Mouse (Mus musculus) adrenal gland, adult 18-20 months (tissue): ENCODE measurements around the gene Clcn7. TPM values are rescaled to one million over a fixed set of nuclear protein-coding genes. Genes with fewer than 3 reads are reported as not detected.

Experiments
- DNase-seq, 2 experiments: peaks; one replicate each; pipeline ENCODE4 v3.0.0; 2021 to 2022; ENCODE audit warnings: low spot score in 2 of 2
- total RNA-seq, 2 experiments: library from RNA; stranded (reverse); gene quantifications; 1 replicate in 1 of 2; 2 replicates in 1 of 2; pipeline ENCODE4 v1.2.3; 2021

Clcn7 gene
- total RNA-seq, 2 experiments from 2014 or later, result 42.0 to 43.7 TPM

GRCm38 (mm10) chr17:25210006-25210405, 76.8 kb downstream of the Clcn7 start:
- DNase-seq, result no peak

- no peak for DNase-seq
Measured at GRCm38 (mm10) chr17:25210680-25211466, 77.7 kb downstream of the Clcn7 start.

- no peak for DNase-seq
Measured at GRCm38 (mm10) chr17:25211705-25212104, 78.5 kb downstream of the Clcn7 start.

Other genes starting within 250 kb of the Clcn7 start
- 10 to 100 TPM; 48.5 to 54.1 TPM for gene Nubp2, start 247.0 kb upstream of the Clcn7 start, total RNA-seq
- gene Spsb3, start 246.7 kb upstream of the Clcn7 start, total RNA-seq, result 10 to 100 TPM; 33.0 to 33.9 TPM
- 10 to 100 TPM; 40.6 to 46.1 TPM for gene Eme2, start 238.3 kb upstream of the Clcn7 start, total RNA-seq
- gene Mrps34, start 238.3 kb upstream of the Clcn7 start, total RNA-seq, result 100 to 1,000 TPM; 107 to 148 TPM
- 100 to 1,000 TPM in 1 of 2 experiments, 10 to 100 TPM in 1; 50.8 to 100 TPM for gene Nme3, start 236.9 kb upstream of the Clcn7 start, total RNA-seq
- gene Mapk8ip3, start 196.4 kb upstream of the Clcn7 start, total RNA-seq, result 100 to 1,000 TPM; 125 to 137 TPM
- gene Jpt2, start 172.7 kb upstream of the Clcn7 start, total RNA-seq, result 10 to 100 TPM; 19.2 to 26.3 TPM
- 10 to 100 TPM; 20.4 to 24.0 TPM for gene Cramp1l, start 117.6 kb upstream of the Clcn7 start, total RNA-seq
- 10 to 100 TPM; 20.3 to 29.9 TPM for gene Ift140, start 117.3 kb upstream of the Clcn7 start, total RNA-seq
- 10 to 100 TPM; 43.2 to 45.6 TPM for gene Tmem204, start 49.8 kb upstream of the Clcn7 start, total RNA-seq
- 10 to 100 TPM; 18.4 to 21.9 TPM for gene Telo2, start 17.4 kb upstream of the Clcn7 start, total RNA-seq
- gene Ptx4, start 12.6 kb upstream of the Clcn7 start, total RNA-seq, result not detected
- gene Ccdc154, start 29.1 kb downstream of the Clcn7 start, total RNA-seq, result under 1 TPM; 0.10 to 0.13 TPM
- gene Gm38655, start 42.1 kb downstream of the Clcn7 start, total RNA-seq, result not detected
- gene BC003965, start 51.2 kb downstream of the Clcn7 start, total RNA-seq, result 10 to 100 TPM; 18.5 to 20.0 TPM
- 10 to 100 TPM; 15.4 to 16.2 TPM for gene Unkl, start 55.0 kb downstream of the Clcn7 start, total RNA-seq
- gene Gnptg, start 106.7 kb downstream of the Clcn7 start, total RNA-seq, result 10 to 100 TPM; 42.4 to 46.5 TPM
- 10 to 100 TPM; 20.3 to 22.6 TPM for gene Tsr3, start 106.8 kb downstream of the Clcn7 start, total RNA-seq
- gene Baiap3, start 123.0 kb downstream of the Clcn7 start, total RNA-seq, result 10 to 100 TPM; 11.7 to 16.2 TPM
- 100 to 1,000 TPM; 207 to 260 TPM for gene Ube2i, start 141.2 kb downstream of the Clcn7 start, total RNA-seq
- gene Prss34, start 165.0 kb downstream of the Clcn7 start, total RNA-seq, result under 1 TPM; 0.33 to 0.48 TPM
- not detected for gene Prss28, start 175.3 kb downstream of the Clcn7 start, total RNA-seq
- gene Prss29, start 185.3 kb downstream of the Clcn7 start, total RNA-seq, result not detected
- gene Tpsab1, start 212.2 kb downstream of the Clcn7 start, total RNA-seq, result 1 to 10 TPM in 1 of 2 experiments, under 1 TPM in 1; 0.53 to 1.5 TPM
- gene Tpsb2, start 232.9 kb downstream of the Clcn7 start, total RNA-seq, result 1 to 10 TPM; 2.9 to 6.7 TPM
- under 1 TPM in 1 of 2 experiments, not detected in 1; 0.38 TPM for gene Tpsg1, start 235.9 kb downstream of the Clcn7 start, total RNA-seq